Mouse (Mus musculus) heart, adult 2 months (tissue): Measurements from ENCODE around the gene Snrk. TPM values are rescaled to one million over a fixed set of nuclear protein-coding genes. Genes with fewer than 3 reads are reported as not detected.
A peak's percentile ranks its signal among the peaks of the same experiment; 100 is the strongest.

Experiments used
- DNase-seq, 2 experiments: peaks; one replicate each; pipeline ENCODE4 v3.0.0; 2021
- H3K27ac ChIP-seq: fragments of 200-600 bp; 2 replicates; pipeline ENCODE4 v1.8.1; 2022
- H3K27me3 ChIP-seq: fragments of 200-500 bp; 2 replicates; pipeline ENCODE4 v1.6.1; 2012; ENCODE audit warnings: mild to moderate bottlenecking, low read length, inconsistent platforms, mixed read lengths; ENCODE audit not compliant: control insufficient read depth, insufficient read depth
- H3K36me3 ChIP-seq: fragments of 200-500 bp; 2 replicates; pipeline ENCODE4 v1.6.1; 2012; ENCODE audit warnings: low read length, inconsistent platforms; ENCODE audit not compliant: control insufficient read depth, insufficient read depth
- H3K4me1 ChIP-seq: fragments of 200-500 bp; 2 replicates; pipeline ENCODE4 v1.6.1; 2011; ENCODE audit warnings: low read length; ENCODE audit not compliant: control insufficient read depth, insufficient read depth
- H3K4me3 ChIP-seq: fragments of 200-600 bp; 2 replicates; pipeline ENCODE4 v1.8.1; 2022
- H3K79me2 ChIP-seq: fragments of 200-500 bp; replicated peaks from 2 replicates; pipeline ENCODE4 v1.6.1; 2012; ENCODE audit warnings: mild to moderate bottlenecking, inconsistent platforms, low read length, moderate library complexity, mixed read lengths; ENCODE audit not compliant: control insufficient read depth, insufficient read depth
- H3K9ac ChIP-seq: fragments of 200-500 bp; 2 replicates; pipeline ENCODE4 v1.6.1; 2012; ENCODE audit warnings: low read depth, mild to moderate bottlenecking, control low read depth, inconsistent platforms, low read length, mixed read lengths
- CTCF ChIP-seq: fragments of 200-600 bp; IDR thresholded peaks from 2 replicates; pipeline ENCODE4 v1.8.1; 2022; ENCODE audit warnings: antibody characterized with exemption, mild to moderate bottlenecking, moderate library complexity
- EP300 ChIP-seq: fragments of 200-500 bp; IDR thresholded peaks from 2 replicates; pipeline ENCODE4 v1.6.1; 2011; ENCODE audit warnings: low read depth, low read length, control low read depth; ENCODE audit not compliant: insufficient read depth
- POLR2A ChIP-seq: fragments of 200-500 bp; IDR thresholded peaks from 2 replicates; pipeline ENCODE4 v1.6.1; 2011; ENCODE audit warnings: mild to moderate bottlenecking, low read depth, low read length, control low read depth; ENCODE audit not compliant: insufficient read depth
- WGBS: fragments of 180-500 bp; shearing (Covaris S2); methylation state at CpG from one replicate; pipeline ENCODE4 v1.1.7; 2018; 5-methylcytosine and 5-hydroxymethylcytosine counted together
- intact Hi-C: fragments of 180-260 bp; cut with DNase I; formaldehyde crosslinking; loops from one replicate; pipeline ENCODE4 v1.15.1; 2025
- long read RNA-seq: library from polyadenylated mRNA; stranded (forward); transcript quantifications from one replicate; pipeline ENCODE4 v2.0.0, GENCODE M21; 2021
- polyA plus RNA-seq: library from polyadenylated mRNA; depleted of rRNA; stranded (reverse); fragments of >200 nt; gene quantifications from 2 replicates; pipeline ENCODE4 v1.2.3, GENCODE M21; 2012; rRNA removed
- total RNA-seq, 2 experiments: library from RNA; stranded (reverse); gene quantifications; 2 replicates each; pipeline ENCODE4 v1.2.3; 2021

The Snrk gene
- total RNA-seq (100 to 1,000 TPM; 142 to 163 TPM), polyA plus RNA-seq (68.0 and 89.8 TPM in 2 replicates)
- long read RNA-seq, full-length matches to known transcripts = 51 of 246 reads
- long read RNA-seq, partial matches to known transcripts = 6 of 246 reads
- long read RNA-seq, other reads (novel, unspliced or antisense) = 189 of 246 reads

GRCm38 (mm10) chr9:122117112-122117616 lies at the start of gene Snrk:
Snrk (plus strand) TSS chr9:122117266.
- no peaks in the 10 kb centered on the region for H3K27me3 ChIP-seq
- peak within 1 kb of the TSS; percentile 98 for H3K27ac ChIP-seq
- peaks cover 9% of the 10 kb centered on the region for H3K79me2 ChIP-seq
- H3K9ac ChIP-seq = peak within 1 kb of the TSS; percentile 96
- peak; percentile 93 for DNase-seq
- WGBS = under 1% methylated on average over 66 of the region's 67 CpGs
- peak within 1 kb of the TSS; percentile 92 for H3K4me3 ChIP-seq
- peaks cover 22% of the 10 kb centered on the region for H3K4me1 ChIP-seq
- peaks cover 18% of the 10 kb centered on the region for H3K36me3 ChIP-seq
- TF ChIP-seq CTCF (peak; percentile 31), POLR2A (peak; percentile 91), EP300 (0 out of 2 replicates have a peak, but pooled peaks have one; percentile 27)
- intact Hi-C loops = no loop called here

GRCm38 (mm10) chr9:122067654-122068053 lies 49.4 kb upstream of the Snrk start:
- intact Hi-C loops = loop anchor here (5.0 kb wide), 1 partner anchor 120 kb away; no protein-coding TSS in a partner anchor
- Histone ChIP-seq H3K36me3 (peaks cover 5% of the 10 kb centered on the region; the same call in 1 of the 2 replicates), H3K27me3 (no peaks in the 10 kb centered on the region), H3K27ac (peak overlapping the region; percentile 89), H3K9ac (no peak overlapping the region), H3K4me1 (peaks cover 30% of the 10 kb centered on the region), H3K4me3 (no peak overlapping the region), H3K79me2 (no peaks in the 10 kb centered on the region)
- TF ChIP-seq POLR2A (no peak), EP300 (no peak), CTCF (no peak)
- 47% methylated on average over 2 of the region's 2 CpGs for whole genome bisulfite sequencing
- no peak for DNase-seq

DNA sequence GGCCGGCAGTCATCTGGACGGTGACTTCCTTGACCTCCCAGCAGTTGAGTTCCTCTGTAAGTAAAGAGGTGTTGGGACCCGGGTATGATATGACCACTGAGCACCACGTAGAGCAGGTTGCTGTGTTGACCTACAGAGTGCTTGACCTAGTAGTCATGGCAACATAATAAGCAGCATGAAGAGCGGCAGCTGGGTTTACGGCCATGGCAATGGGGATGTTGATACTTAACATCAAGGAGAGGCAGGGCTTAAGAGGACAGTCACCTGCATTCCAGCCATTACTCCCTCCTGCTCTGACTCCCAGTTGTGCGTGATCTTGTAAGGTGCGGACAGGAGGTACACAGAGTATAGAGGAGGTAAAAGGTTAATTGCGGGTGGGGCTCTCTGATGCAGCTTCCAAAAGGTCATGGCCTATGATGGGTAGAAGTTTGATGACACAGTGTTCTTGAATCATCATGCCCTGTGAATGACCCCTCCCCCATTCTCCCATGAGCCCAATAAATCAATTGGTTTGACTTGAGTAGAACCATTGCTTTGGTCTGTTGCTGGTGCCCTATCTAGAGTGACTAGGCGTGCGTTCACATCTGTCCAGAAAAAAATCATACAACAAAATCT lies 47.4 kb upstream of the Snrk start:
- DNase-seq = no peak
- intact Hi-C loops = loop anchor here (5.0 kb wide), 1 partner anchor 118 kb away; no protein-coding TSS in a partner anchor
- no peak overlapping the region for H3K4me3 ChIP-seq
- H3K79me2 ChIP-seq = no peaks in the 10 kb centered on the region
- peaks cover 30% of the 10 kb centered on the region for H3K4me1 ChIP-seq
- H3K9ac ChIP-seq = no peak overlapping the region
- TF ChIP-seq EP300 (no peak), POLR2A (no peak), CTCF (no peak)
- H3K27ac ChIP-seq = no peak overlapping the region
- no peaks in the 10 kb centered on the region for H3K27me3 ChIP-seq
- H3K36me3 ChIP-seq = peaks cover 1% of the 10 kb centered on the region; the same call in 1 of the 2 replicates
- 68% methylated on average over 11 of the region's 11 CpGs for WGBS

GRCm38 (mm10) chr9:122073980-122074379 lies 43.1 kb upstream of the Snrk start:
- no peak overlapping the region for H3K4me3 ChIP-seq
- H3K4me1 ChIP-seq = peaks cover 18% of the 10 kb centered on the region
- H3K27me3 ChIP-seq = no peaks in the 10 kb centered on the region
- TF ChIP-seq CTCF (no peak), EP300 (no peak), POLR2A (no peak)
- WGBS = 30% methylated on average over 2 of the region's 2 CpGs
- intact Hi-C loops = no loop called here
- no peaks in the 10 kb centered on the region for H3K36me3 ChIP-seq
- DNase-seq = no peak
- H3K79me2 ChIP-seq = no peaks in the 10 kb centered on the region
- H3K27ac ChIP-seq = peak overlapping the region; percentile 40
- H3K9ac ChIP-seq = no peak overlapping the region

DNA sequence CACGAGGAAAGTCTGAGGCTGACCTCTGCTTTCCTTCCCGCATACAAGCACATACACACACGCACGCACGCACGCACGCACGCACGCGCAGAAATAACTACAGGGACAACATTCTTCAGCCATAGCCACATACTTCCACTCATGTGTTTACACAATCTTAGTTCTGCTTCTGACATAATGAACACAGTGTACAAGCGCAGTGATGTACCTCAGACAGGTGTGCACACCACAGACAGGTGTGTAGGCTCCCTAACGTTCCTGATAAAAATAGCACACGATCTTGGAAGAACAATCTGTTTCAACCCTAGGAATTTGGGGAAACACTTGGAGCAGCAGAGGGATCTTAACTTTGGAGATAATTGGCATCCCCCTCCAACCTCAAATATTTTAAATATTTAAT lies 42.5 kb upstream of the Snrk start:
- H3K27ac ChIP-seq = peak overlapping the region; percentile 40
- no peaks in the 10 kb centered on the region for H3K79me2 ChIP-seq
- H3K36me3 ChIP-seq = no peaks in the 10 kb centered on the region
- 84% methylated on average over 13 of the region's 13 CpGs for WGBS
- TF ChIP-seq EP300 (no peak), CTCF (no peak), POLR2A (no peak)
- no peaks in the 10 kb centered on the region for H3K27me3 ChIP-seq
- no peak overlapping the region for H3K9ac ChIP-seq
- H3K4me3 ChIP-seq = no peak overlapping the region
- H3K4me1 ChIP-seq = peaks cover 15% of the 10 kb centered on the region
- intact Hi-C loops = no loop called here
- DNase-seq = no peak

GRCm38 (mm10) chr9:122078456-122078855 lies 38.6 kb upstream of the Snrk start:
- no peak overlapping the region for H3K4me3 ChIP-seq
- no peak for DNase-seq
- no peaks in the 10 kb centered on the region for H3K27me3 ChIP-seq
- H3K9ac ChIP-seq = no peak overlapping the region
- no peaks in the 10 kb centered on the region for H3K36me3 ChIP-seq
- WGBS = 27% methylated on average over 5 of the region's 5 CpGs
- no peaks in the 10 kb centered on the region for H3K79me2 ChIP-seq
- TF ChIP-seq POLR2A = no peak
- TF ChIP-seq CTCF = no peak
- H3K4me1 ChIP-seq = peaks cover 10% of the 10 kb centered on the region
- H3K27ac ChIP-seq = no peak overlapping the region
- intact Hi-C loops = no loop called here
